Mouse (Mus musculus): Measurements from ENCODE around the gene Oaz1. TPM values are rescaled to one million over a fixed set of nuclear protein-coding genes. Genes with fewer than 3 reads are reported as not detected.
"Not testable (repeated sequence)": the region's sequence is repeated elsewhere in the genome, so short reads cannot be mapped to it uniquely, and the experiment has no call there.

Oaz1 gene
- polyA plus RNA-seq, 2 experiments: 673 to 1,285 TPM

DNA sequence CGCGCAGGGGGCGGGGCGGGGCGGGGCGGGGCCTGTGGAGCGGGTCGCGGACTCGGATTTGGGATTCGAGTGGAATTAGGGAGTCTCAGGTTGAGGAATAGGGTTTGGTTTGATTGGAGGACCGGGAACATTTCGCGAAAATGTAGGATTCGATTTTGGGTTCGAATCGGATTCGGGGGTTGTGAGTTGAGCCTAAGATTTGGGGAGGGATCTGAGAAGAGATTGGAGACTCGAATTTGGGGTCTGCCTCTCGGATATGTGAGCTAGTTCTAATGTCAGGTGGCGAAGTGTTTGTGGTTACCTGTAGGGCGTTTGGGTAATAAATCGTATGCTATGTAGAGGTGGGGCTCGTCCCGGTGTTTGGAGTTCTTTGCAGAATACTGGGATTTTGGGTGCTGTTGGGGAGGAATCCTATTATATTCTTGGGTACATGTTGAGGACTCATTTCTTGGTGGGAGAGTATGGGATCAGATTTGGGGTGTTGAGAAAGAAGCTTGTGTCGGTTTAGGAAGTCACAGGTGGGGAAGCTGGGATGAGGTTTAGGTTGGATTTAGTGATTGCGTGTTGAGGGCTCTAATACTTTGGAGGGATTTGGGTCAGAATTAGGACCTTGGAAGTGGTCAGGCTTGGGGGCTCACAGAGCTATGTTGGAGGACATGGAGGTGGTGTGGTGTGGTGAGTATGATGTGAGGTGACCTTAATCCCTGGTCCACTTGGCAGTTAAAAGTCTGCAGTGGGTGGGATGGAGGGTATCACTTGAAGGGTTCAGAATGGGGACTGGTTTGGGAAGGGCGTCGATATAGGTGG lies 810 bp downstream of the Oaz1 start:
- Histone ChIP-seq H3K27me3 (ENCODE audit: control insufficient read depth, insufficient read depth, low read length) (no peaks in the 10 kb centered on the region; the same call in 1 of the 2 replicates), H3K4me2 (ENCODE audit: low read depth) (peak overlapping the region; percentile 99), H3K9ac (replicated peaks) (peak overlapping the region; percentile 94), H3K9me3 (ENCODE audit: control insufficient read depth, low read length) (no peaks in the 10 kb centered on the region), H3K4me3 (ENCODE audit: insufficient read depth in 1 of 2, low read depth in 2 of 2, low read length in 2 of 2) (peak overlapping the region; percentile 93 to 96), H3K36me3 (replicated peaks; ENCODE audit: control insufficient read depth, insufficient read depth, low read depth) (peaks cover 30% of the 10 kb centered on the region), H3K27ac (peak overlapping the region; percentile 90), H3K4me1 (replicated peaks; ENCODE audit: control insufficient read depth in 2 of 2, insufficient read depth in 2 of 2, low read length in 1 of 2) (peaks cover 48 to 49% of the 10 kb centered on the region in 2 experiments)
- TF ChIP-seq EP300 (IDR thresholded peaks at IDR 0.05; ENCODE audit: low read depth): no peak
- WGBS (ENCODE audit: insufficient replicate concordance): 6% methylated on average over 29 of the region's 29 CpGs
- DNase-seq (ENCODE audit: low read depth in 3 of 3, low spot score in 3 of 3) (no peak), ATAC-seq (ENCODE audit: insufficient read depth) (no peak)

GRCm38 (mm10) chr10:80827870-80828420 lies 1.5 kb downstream of the Oaz1 start:
- Histone ChIP-seq H3K27me3 (ENCODE audit: control insufficient read depth, insufficient read depth, low read length) (no peaks in the 10 kb centered on the region; the same call in 1 of the 2 replicates), H3K36me3 (replicated peaks; ENCODE audit: control insufficient read depth, insufficient read depth, low read depth) (peaks cover 30% of the 10 kb centered on the region), H3K4me3 (ENCODE audit: insufficient read depth in 1 of 2, low read depth in 2 of 2, low read length in 2 of 2) (peak overlapping the region; percentile 93 to 96), H3K4me1 (replicated peaks; ENCODE audit: control insufficient read depth in 2 of 2, insufficient read depth in 2 of 2, low read length in 1 of 2) (peaks cover 45 to 46% of the 10 kb centered on the region in 2 experiments), H3K4me2 (ENCODE audit: low read depth) (peak overlapping the region; percentile 99), H3K27ac (peak overlapping the region; percentile 30), H3K9me3 (ENCODE audit: control insufficient read depth, low read length) (no peaks in the 10 kb centered on the region), H3K9ac (replicated peaks) (peak overlapping the region; percentile 94)
- ATAC-seq (ENCODE audit: insufficient read depth): no peak
- TF ChIP-seq CTCF (IDR thresholded peaks at IDR 0.05; ENCODE audit: low read depth) (no peak), EP300 (IDR thresholded peaks at IDR 0.05; ENCODE audit: low read depth) (no peak)
- DNase-seq (ENCODE audit: low read depth in 3 of 3, low spot score in 3 of 3): no peak
- 69% methylated on average over 10 of the region's 10 CpGs for WGBS (ENCODE audit: insufficient replicate concordance)

- 84% methylated on average over 7 of the region's 9 CpGs for WGBS (ENCODE audit: insufficient replicate concordance)
- H3K4me3 ChIP-seq (ENCODE audit: insufficient read depth in 1 of 2, low read depth in 2 of 2, low read length in 2 of 2): peak overlapping the region in 1 of 2 experiments; percentile 93; a peak in 1 of 4 replicates
- DNase-seq (ENCODE audit: low read depth in 3 of 3, low spot score in 3 of 3); H3K9ac ChIP-seq (replicated peaks); H3K27ac ChIP-seq; H3K27me3 ChIP-seq (ENCODE audit: control insufficient read depth, insufficient read depth, low read length); H3K9me3 ChIP-seq (ENCODE audit: control insufficient read depth, low read length); ATAC-seq (ENCODE audit: insufficient read depth): not testable (repeated sequence)
- peaks cover 42 to 46% of the 10 kb centered on the region in 2 experiments for H3K4me1 ChIP-seq (replicated peaks; ENCODE audit: control insufficient read depth in 2 of 2, insufficient read depth in 2 of 2, low read length in 1 of 2)
- peaks cover 30% of the 10 kb centered on the region for H3K36me3 ChIP-seq (replicated peaks; ENCODE audit: control insufficient read depth, insufficient read depth, low read depth)
- H3K4me2 ChIP-seq (ENCODE audit: low read depth): peak overlapping the region; percentile 99
Measured at GRCm38 (mm10) chr10:80828587-80828986, 2.1 kb downstream of the Oaz1 start.

DNA sequence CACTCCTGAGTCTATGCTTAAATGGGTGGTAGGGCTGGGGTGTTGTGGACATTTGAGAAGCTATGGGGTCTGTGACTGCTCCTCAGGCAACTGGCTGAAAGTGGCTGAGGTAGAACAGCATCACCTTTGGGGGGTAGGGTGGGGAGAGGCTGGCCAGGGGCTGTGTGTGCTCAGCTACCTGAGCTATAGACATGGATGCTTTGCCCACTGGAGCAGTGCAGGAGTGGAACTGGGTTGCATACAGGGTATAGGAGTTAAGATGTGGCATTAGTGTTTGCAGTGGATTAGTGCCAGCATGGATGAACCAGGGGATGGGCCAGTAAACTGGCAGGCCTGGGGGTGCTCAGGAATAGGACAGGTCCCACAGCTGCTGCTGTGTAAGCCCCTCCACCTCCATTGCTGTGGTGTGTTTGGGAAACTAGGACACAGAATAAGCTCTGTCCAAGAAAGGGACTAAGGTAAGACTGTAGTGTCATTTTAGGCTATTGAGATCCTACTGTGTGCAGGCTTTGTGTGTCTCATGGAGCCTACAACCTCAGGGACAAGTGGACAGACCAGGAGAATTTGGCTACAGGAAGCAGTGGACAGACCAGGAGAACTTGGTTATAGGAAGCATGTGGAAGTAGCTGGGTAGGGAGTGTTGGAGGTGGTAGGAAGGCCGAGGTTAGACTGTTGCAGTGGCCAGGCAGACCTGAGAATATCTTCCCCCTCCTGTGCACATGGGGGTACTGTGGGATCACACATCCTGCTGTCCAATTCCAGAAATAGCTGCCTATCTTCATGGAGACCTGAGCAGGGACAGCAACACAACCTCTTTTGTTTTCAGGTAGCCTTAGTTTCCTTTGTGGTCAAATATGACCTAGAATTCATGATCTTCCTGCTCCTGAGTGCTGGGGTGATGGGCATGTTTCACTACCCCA lies 3.2 kb downstream of the Oaz1 start:
- H3K9ac ChIP-seq (replicated peaks): peak overlapping the region; percentile 9
- peaks cover 13% of the 10 kb centered on the region for H3K27me3 ChIP-seq (ENCODE audit: control insufficient read depth, insufficient read depth, low read length)
- H3K36me3 ChIP-seq (replicated peaks; ENCODE audit: control insufficient read depth, insufficient read depth, low read depth): peaks cover 30% of the 10 kb centered on the region
- WGBS (ENCODE audit: insufficient replicate concordance): 20% methylated on average over 1 of the region's 1 CpGs
- H3K4me2 ChIP-seq (ENCODE audit: low read depth): peak overlapping the region; percentile 8; the same call in 1 of the 2 replicates
- TF ChIP-seq EP300 (IDR thresholded peaks at IDR 0.05; ENCODE audit: low read depth) (no peak), CTCF (IDR thresholded peaks at IDR 0.05; ENCODE audit: low read depth) (peak; percentile 13; the same call in 1 of the 2 replicates)
- ATAC-seq (ENCODE audit: insufficient read depth) (no peak), DNase-seq (ENCODE audit: low read depth in 3 of 3, low spot score in 3 of 3) (no peak)
- H3K4me3 ChIP-seq (ENCODE audit: insufficient read depth in 1 of 2, low read depth in 2 of 2, low read length in 2 of 2): no peak overlapping the region
- H3K27ac ChIP-seq: no peak overlapping the region; the same call in 1 of the 2 replicates
- H3K4me1 ChIP-seq (replicated peaks; ENCODE audit: control insufficient read depth in 2 of 2, insufficient read depth in 2 of 2, low read length in 1 of 2): peaks cover 32 to 37% of the 10 kb centered on the region in 2 experiments
- no peaks in the 10 kb centered on the region for H3K9me3 ChIP-seq (ENCODE audit: control insufficient read depth, low read length)
